Mouse (Mus musculus) liver, embryonic 14.5 days (tissue): ENCODE results near the gene Samhd1.

Experiments used
- CTCF ChIP-seq: IDR thresholded peaks from 2 replicates; pipeline ENCODE4 v1.5.1; 2016; ENCODE audit warnings: antibody characterized with exemption, low read depth, control low read depth
- EP300 ChIP-seq: IDR thresholded peaks from 2 replicates; pipeline ENCODE4 v1.6.1; 2016; ENCODE audit warnings: antibody characterized with exemption, low read depth

- no peak for TF ChIP-seq CTCF
- no peak for TF ChIP-seq EP300
Measured at GRCm38 (mm10) chr2:157065879-157066226, 69.2 kb downstream of the Samhd1 start.
